Mouse (Mus musculus) forebrain, embryonic 10.5 days (tissue): Measurements from ENCODE around the gene Zfp616. TPM values are rescaled to one million over a fixed set of nuclear protein-coding genes. Genes with fewer than 3 reads are reported as not detected.

Experiments
- DNase-seq: peaks from one replicate; pipeline ENCODE4 v3.0.0-alpha.2; 2017; ENCODE audit warnings: low spot score; ENCODE audit errors: extremely low spot score
- H3K27ac ChIP-seq: fragments of 300-500 bp; sonication (generic); 2 replicates; pipeline ENCODE4 v1.5.1; 2016; ENCODE audit warnings: mild to moderate bottlenecking
- H3K27me3 ChIP-seq: fragments of 300-500 bp; sonication (generic); 2 replicates; pipeline ENCODE4 v1.6.1; 2016; ENCODE audit warnings: mild to moderate bottlenecking; ENCODE audit not compliant: poor library complexity, severe bottlenecking
- H3K36me3 ChIP-seq: fragments of 300-500 bp; sonication (generic); replicated peaks from 2 replicates; pipeline ENCODE4 v1.6.1; 2016; ENCODE audit warnings: mild to moderate bottlenecking, moderate library complexity
- H3K4me1 ChIP-seq: fragments of 300-500 bp; sonication (generic); 2 replicates; pipeline ENCODE4 v1.6.1; 2016
- H3K4me3 ChIP-seq: fragments of 300-500 bp; sonication (generic); 2 replicates; pipeline ENCODE4 v1.5.1; 2016; ENCODE audit warnings: mild to moderate bottlenecking, moderate library complexity
- H3K9me3 ChIP-seq: fragments of 300-500 bp; sonication (generic); 2 replicates; pipeline ENCODE4 v1.6.1; 2016; ENCODE audit warnings: mild to moderate bottlenecking, moderate library complexity
- WGBS: fragments of 180-500 bp; shearing (Covaris S2); methylation state at CpG from one replicate; pipeline ENCODE4 v1.1.7; 2016; 5-methylcytosine and 5-hydroxymethylcytosine counted together
- polyA plus RNA-seq: library from polyadenylated mRNA; unstranded; fragments of >200 nt; fragmentation: Nextera tagmentation; extraction: Ambion mirVana; gene quantifications from 2 replicates; pipeline ENCODE4 v1.2.1, GENCODE M21; 2016

The Zfp616 gene
- not detected in 2 replicates for polyA plus RNA-seq

DNA sequence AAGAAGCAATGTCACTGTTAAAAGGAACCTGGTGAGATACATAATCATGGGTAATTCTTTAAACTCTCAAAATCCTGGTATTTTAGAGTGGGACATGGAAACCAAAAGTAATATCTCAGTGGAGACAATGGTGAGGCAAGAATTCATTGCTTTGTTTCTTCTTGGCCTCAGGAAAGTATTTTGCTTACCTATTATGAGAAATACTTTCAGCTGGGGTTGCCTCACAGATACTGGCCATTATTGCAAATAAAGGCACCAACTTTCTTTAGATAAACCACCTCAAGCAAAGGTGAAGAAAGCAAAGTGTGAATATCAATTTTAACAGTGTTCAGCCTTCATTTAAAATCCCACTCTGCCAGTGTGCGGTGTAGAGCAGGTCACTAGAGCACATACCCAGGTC is at the start of gene Zfp616:
TSS of gene Zfp616 (plus strand) at position 301 of the 400 bp plus-strand sequence.
- WGBS, result 94% methylated on average over 1 of the region's 1 CpGs
- Histone ChIP-seq H3K4me3 (no peak within 1 kb of the TSS), H3K27me3 (no peaks in the 10 kb centered on the region), H3K4me1 (no peaks in the 10 kb centered on the region), H3K36me3 (no peaks in the 10 kb centered on the region), H3K9me3 (peaks cover 39% of the 10 kb centered on the region), H3K27ac (no peak within 1 kb of the TSS)
- no peak for DNase-seq

DNA sequence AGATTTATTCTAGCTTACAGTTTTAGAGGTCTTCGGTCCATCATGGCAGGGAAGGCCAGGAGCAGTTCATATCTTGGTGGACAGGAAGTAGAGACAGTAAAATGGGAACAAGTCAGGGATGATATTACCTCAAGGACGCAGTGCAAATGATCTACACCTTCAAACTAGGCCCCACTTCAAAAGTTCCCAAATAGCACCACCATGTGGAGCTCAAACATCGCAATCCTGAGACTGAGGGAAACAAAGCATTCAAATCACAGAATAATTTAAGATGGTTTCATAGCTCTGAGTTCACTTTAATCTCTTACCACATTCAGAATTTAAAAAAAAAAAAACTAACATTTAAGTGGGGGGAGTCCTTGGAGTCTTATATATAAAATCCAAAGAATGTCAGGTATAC is 18.4 kb upstream of the Zfp616 start:
- WGBS, result 71% methylated on average over 3 of the region's 3 CpGs
- no peak overlapping the region for H3K4me3 ChIP-seq

DNA sequence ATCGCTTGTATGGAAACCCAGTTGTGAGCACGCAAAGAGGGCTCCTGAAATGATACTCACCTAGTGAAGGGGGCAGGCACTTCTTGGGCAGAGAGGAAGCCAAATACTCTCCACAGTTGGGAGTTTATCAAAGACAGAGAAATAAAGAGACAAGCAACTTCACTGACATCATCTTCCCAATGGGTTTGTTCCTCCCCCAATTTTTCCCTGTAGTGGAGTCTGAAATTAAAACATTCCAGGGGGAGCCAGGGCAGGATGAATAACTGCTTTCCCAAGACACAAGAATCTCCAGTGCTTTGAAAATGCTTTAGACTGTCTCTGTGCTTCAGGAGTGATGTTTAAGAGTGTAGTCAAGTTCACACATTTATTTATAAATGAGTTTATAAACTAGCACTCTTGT is 13.3 kb upstream of the Zfp616 start, which contains the start of the genes Olfr139 and Olfr399:
TSS of gene Olfr139 (minus strand) at position 101 of the 400 bp plus-strand sequence.
TSS of gene Olfr399 (minus strand) at position 165 of the 400 bp plus-strand sequence.
- no peaks in the 10 kb centered on the region for H3K36me3 ChIP-seq
- no peak within 1 kb of the TSS for H3K27ac ChIP-seq
- WGBS, result 77% methylated on average over 2 of the region's 2 CpGs
- H3K4me1 ChIP-seq, result no peaks in the 10 kb centered on the region
- no peak within 1 kb of the TSS for H3K4me3 ChIP-seq
- no peak for DNase-seq
- no peaks in the 10 kb centered on the region for H3K27me3 ChIP-seq
- peaks cover 76% of the 10 kb centered on the region for H3K9me3 ChIP-seq

More for the DNA sequence above, 18.4 kb upstream of the Zfp616 start:
- no peak overlapping the region for H3K27ac ChIP-seq
- H3K4me1 ChIP-seq, result no peaks in the 10 kb centered on the region
- no peaks in the 10 kb centered on the region for H3K27me3 ChIP-seq
- no peak for DNase-seq
- H3K36me3 ChIP-seq, result no peaks in the 10 kb centered on the region
- H3K9me3 ChIP-seq, result peaks cover 56% of the 10 kb centered on the region

DNA sequence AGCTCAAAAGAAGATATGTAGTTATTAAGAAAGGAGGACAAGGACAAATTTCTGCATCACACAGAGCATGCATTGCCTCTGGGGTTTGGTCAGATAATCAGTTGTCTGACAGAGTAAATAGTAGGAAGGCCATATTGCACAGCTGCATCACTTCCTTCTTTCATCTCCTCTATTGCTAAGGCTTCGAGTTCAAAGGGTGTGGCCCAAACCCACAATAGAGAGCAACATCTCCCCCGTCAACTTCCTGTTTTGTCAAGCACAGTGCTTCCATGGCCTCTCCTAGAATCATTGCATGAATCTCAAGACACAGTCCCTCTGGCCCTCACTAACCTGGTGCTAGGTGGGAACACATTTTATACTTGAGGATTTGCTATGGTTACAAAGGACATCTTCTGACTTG is 31.0 kb downstream of the Zfp616 start:
- Histone ChIP-seq H3K36me3 (no peaks in the 10 kb centered on the region), H3K27ac (no peak overlapping the region), H3K4me1 (no peaks in the 10 kb centered on the region), H3K4me3 (no peak overlapping the region), H3K9me3 (peaks cover 68% of the 10 kb centered on the region), H3K27me3 (no peaks in the 10 kb centered on the region)
- WGBS, result 80% methylated on average over 2 of the region's 2 CpGs
- DNase-seq, result no peak

DNA sequence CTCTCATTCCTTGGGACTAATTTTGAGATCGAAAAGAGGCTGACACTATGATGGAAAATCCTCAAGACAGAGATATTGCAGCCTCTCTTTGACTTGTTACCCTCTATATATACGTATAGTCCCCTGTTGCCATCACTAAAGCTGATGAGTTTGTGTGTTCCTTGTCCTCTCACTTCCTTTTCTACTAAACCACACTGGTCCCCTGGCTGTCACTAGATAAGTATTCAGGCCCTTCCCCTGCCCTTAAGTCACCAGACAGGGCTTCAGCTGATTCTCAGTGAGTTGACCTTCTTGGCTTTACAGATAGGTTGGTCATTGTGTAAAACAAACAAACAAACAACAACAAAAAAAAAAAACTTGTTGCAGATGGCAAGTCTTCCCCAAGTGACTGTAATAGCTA is 31.8 kb downstream of the Zfp616 start:
- Histone ChIP-seq H3K36me3 (no peaks in the 10 kb centered on the region), H3K4me1 (no peaks in the 10 kb centered on the region), H3K4me3 (no peak overlapping the region), H3K27me3 (no peaks in the 10 kb centered on the region), H3K9me3 (peaks cover 66% of the 10 kb centered on the region), H3K27ac (no peak overlapping the region)
- no peak for DNase-seq
- 67% methylated on average over 2 of the region's 2 CpGs for WGBS

DNA sequence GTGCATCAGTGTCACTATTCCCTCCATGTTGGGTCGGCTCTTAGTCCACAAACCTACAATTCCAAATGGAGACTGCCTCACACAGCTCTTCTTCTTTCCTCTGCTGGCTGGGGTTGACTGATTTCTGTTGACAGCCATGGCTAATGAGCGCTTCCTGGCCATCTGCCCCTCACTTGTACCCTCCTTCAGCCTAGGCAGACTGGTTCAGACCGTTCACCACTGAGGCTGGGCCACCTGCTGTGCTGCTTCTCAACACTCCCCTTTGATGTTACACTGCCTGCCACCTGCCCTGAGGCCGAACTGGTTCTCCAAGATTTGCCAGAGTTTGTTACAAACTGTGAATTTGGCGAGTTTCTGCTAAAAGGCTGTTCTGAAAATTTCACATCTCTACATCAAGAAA is 35.3 kb downstream of the Zfp616 start:
- Histone ChIP-seq H3K36me3 (no peaks in the 10 kb centered on the region), H3K4me3 (no peak overlapping the region), H3K27me3 (no peaks in the 10 kb centered on the region), H3K4me1 (no peaks in the 10 kb centered on the region), H3K9me3 (peaks cover 62% of the 10 kb centered on the region), H3K27ac (no peak overlapping the region)
- WGBS, result 43% methylated on average over 5 of the region's 5 CpGs
- no peak for DNase-seq

DNA sequence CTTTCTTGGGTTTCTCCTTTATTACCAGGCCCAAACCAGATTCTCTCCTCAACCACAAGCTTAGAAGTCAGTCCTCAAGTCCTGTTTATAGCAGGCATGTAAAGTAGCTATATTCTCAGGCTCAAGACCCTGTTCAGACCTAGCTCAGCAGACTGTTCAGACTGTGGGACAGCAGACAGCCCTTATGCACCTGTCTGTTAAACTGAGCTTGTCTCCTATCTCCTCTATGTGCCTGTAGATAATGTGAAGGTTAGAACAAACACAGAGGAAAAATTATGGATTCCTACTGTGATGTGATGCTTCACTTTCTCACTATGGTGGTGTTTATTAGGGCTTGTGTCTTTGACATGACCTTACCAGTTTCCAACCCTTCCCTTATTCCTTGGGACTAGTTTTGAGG is 43.7 kb downstream of the Zfp616 start, which contains the start of gene Olfr401:
TSS of gene Olfr401 (plus strand) at position 301 of the 400 bp plus-strand sequence.
- Histone ChIP-seq H3K27ac (no peak within 1 kb of the TSS), H3K4me1 (no peaks in the 10 kb centered on the region), H3K9me3 (peaks cover 62% of the 10 kb centered on the region), H3K4me3 (no peak within 1 kb of the TSS), H3K27me3 (no peaks in the 10 kb centered on the region), H3K36me3 (no peaks in the 10 kb centered on the region)
- DNase-seq, result no peak

Other genes starting within 250 kb of the Zfp616 start
- not detected in 2 replicates for gene Olfr393, start 218.5 kb upstream of the Zfp616 start, polyA plus RNA-seq
- gene Olfr394, start 179.2 kb upstream of the Zfp616 start, polyA plus RNA-seq, result not detected in 2 replicates
- not detected in 2 replicates for gene Olfr395, start 160.7 kb upstream of the Zfp616 start, polyA plus RNA-seq
- not detected in 2 replicates for gene Olfr23, start 133.3 kb upstream of the Zfp616 start, polyA plus RNA-seq
- gene Olfr397, start 109.1 kb upstream of the Zfp616 start, polyA plus RNA-seq, result not detected in 2 replicates
- gene Olfr398, start 79.5 kb upstream of the Zfp616 start, polyA plus RNA-seq, result not detected in 2 replicates
- gene Olfr139, start 13.4 kb upstream of the Zfp616 start, polyA plus RNA-seq, result not detected in 2 replicates
- gene Olfr399, start 13.3 kb upstream of the Zfp616 start, polyA plus RNA-seq, result not detected in 2 replicates
- gene Olfr401, start 43.8 kb downstream of the Zfp616 start, polyA plus RNA-seq, result not detected in 2 replicates
- not detected in 2 replicates for gene Olfr402, start 83.6 kb downstream of the Zfp616 start, polyA plus RNA-seq
- gene Olfr403, start 116.3 kb downstream of the Zfp616 start, polyA plus RNA-seq, result not detected in 2 replicates
- not detected in 2 replicates for gene Olfr43, start 141.4 kb downstream of the Zfp616 start, polyA plus RNA-seq
- gene Olfr406, start 189.9 kb downstream of the Zfp616 start, polyA plus RNA-seq, result not detected in 2 replicates
- gene Olfr59, start 213.8 kb downstream of the Zfp616 start, polyA plus RNA-seq, result not detected in 2 replicates